Mouse (Mus musculus): ENCODE results near the gene Pole3. TPM values are rescaled to one million over a fixed set of nuclear protein-coding genes. Genes with fewer than 3 reads are reported as not detected.
A peak's percentile ranks its signal among the peaks of the same experiment; 100 is the strongest.

The Pole3 gene
- polyA plus RNA-seq, 1 experiment, result 34.0 TPM

- Histone ChIP-seq H3K4me3 (ENCODE audit: low read depth, low read length) (peak overlapping the region; percentile 17; the same call in 1 of the 2 replicates), H3K9ac (ENCODE audit: low read depth, poor library complexity, severe bottlenecking) (no peak overlapping the region), H3K27me3 (ENCODE audit: control insufficient read depth, insufficient read depth, low read length, poor library complexity, severe bottlenecking) (no peaks in the 10 kb centered on the region), H3K27ac (ENCODE audit: insufficient read depth, low read length) (no peak overlapping the region), H3K9me3 (replicated peaks; ENCODE audit: control insufficient read depth, insufficient read depth, low read length, poor library complexity, severe bottlenecking) (no peaks in the 10 kb centered on the region), H3K36me3 (ENCODE audit: control insufficient read depth, insufficient read depth, low read length, poor library complexity, severe bottlenecking) (no peaks in the 10 kb centered on the region), H3K4me1 (ENCODE audit: control insufficient read depth, insufficient read depth, low read length) (no peaks in the 10 kb centered on the region)
- TF ChIP-seq EP300 (IDR thresholded peaks at IDR 0.05; ENCODE audit: insufficient read depth, low read depth, low read length), result no peak
- TF ChIP-seq POLR2A (IDR thresholded peaks at IDR 0.05; ENCODE audit: insufficient read depth, low read length), result no peak
- no peak for TF ChIP-seq CTCF (IDR thresholded peaks at IDR 0.05; ENCODE audit: low read depth, low read length)
Observed at GRCm38 (mm10) chr4:62525489-62525811, 582 bp upstream of the Pole3 start.

- H3K27ac ChIP-seq (ENCODE audit: insufficient read depth, low read length), result no peak overlapping the region
- peak overlapping the region; percentile 28; the same call in 1 of the 2 replicates for H3K9ac ChIP-seq (ENCODE audit: low read depth, poor library complexity, severe bottlenecking)
- H3K36me3 ChIP-seq (ENCODE audit: control insufficient read depth, insufficient read depth, low read length, poor library complexity, severe bottlenecking), result no peaks in the 10 kb centered on the region
- no peaks in the 10 kb centered on the region for H3K4me1 ChIP-seq (ENCODE audit: control insufficient read depth, insufficient read depth, low read length)
- no peak overlapping the region for H3K4me3 ChIP-seq (ENCODE audit: low read depth, low read length)
- no peaks in the 10 kb centered on the region for H3K9me3 ChIP-seq (replicated peaks; ENCODE audit: control insufficient read depth, insufficient read depth, low read length, poor library complexity, severe bottlenecking)
- TF ChIP-seq EP300 (IDR thresholded peaks at IDR 0.05; ENCODE audit: insufficient read depth, low read depth, low read length) (no peak), POLR2A (IDR thresholded peaks at IDR 0.05; ENCODE audit: insufficient read depth, low read length) (no peak), CTCF (IDR thresholded peaks at IDR 0.05; ENCODE audit: low read depth, low read length) (no peak)
- H3K27me3 ChIP-seq (ENCODE audit: control insufficient read depth, insufficient read depth, low read length, poor library complexity, severe bottlenecking), result no peaks in the 10 kb centered on the region
Observed at GRCm38 (mm10) chr4:62520892-62521400, 3.9 kb downstream of the Pole3 start.

- no peaks in the 10 kb centered on the region for H3K27me3 ChIP-seq (ENCODE audit: control insufficient read depth, insufficient read depth, low read length, poor library complexity, severe bottlenecking)
- H3K36me3 ChIP-seq (ENCODE audit: control insufficient read depth, insufficient read depth, low read length, poor library complexity, severe bottlenecking), result no peaks in the 10 kb centered on the region
- no peaks in the 10 kb centered on the region for H3K4me1 ChIP-seq (ENCODE audit: control insufficient read depth, insufficient read depth, low read length)
- H3K27ac ChIP-seq (ENCODE audit: insufficient read depth, low read length), result peak within 1 kb of the TSS; percentile 32; the same call in 1 of the 2 replicates
- H3K4me3 ChIP-seq (ENCODE audit: low read depth, low read length), result peak within 1 kb of the TSS; percentile 80
- TF ChIP-seq CTCF (IDR thresholded peaks at IDR 0.05; ENCODE audit: low read depth, low read length), result no peak
- TF ChIP-seq POLR2A (IDR thresholded peaks at IDR 0.05; ENCODE audit: insufficient read depth, low read length), result peak; percentile 69
- peak; percentile 51; the same call in 1 of the 2 replicates for TF ChIP-seq EP300 (IDR thresholded peaks at IDR 0.05; ENCODE audit: insufficient read depth, low read depth, low read length)
- no peaks in the 10 kb centered on the region for H3K9me3 ChIP-seq (replicated peaks; ENCODE audit: control insufficient read depth, insufficient read depth, low read length, poor library complexity, severe bottlenecking)
- H3K9ac ChIP-seq (ENCODE audit: low read depth, poor library complexity, severe bottlenecking), result peak within 1 kb of the TSS; percentile 65
Observed at GRCm38 (mm10) chr4:62519849-62520233, 5.0 kb downstream of the Pole3 start, which contains the start of gene Alad. Gene Alad (minus strand): TSS chr4:62519918.

- H3K27ac ChIP-seq (ENCODE audit: insufficient read depth, low read length), result no peak overlapping the region
- peak overlapping the region; percentile 65 for H3K9ac ChIP-seq (ENCODE audit: low read depth, poor library complexity, severe bottlenecking)
- H3K4me3 ChIP-seq (ENCODE audit: low read depth, low read length), result peak overlapping the region; percentile 80
- no peaks in the 10 kb centered on the region for H3K9me3 ChIP-seq (replicated peaks; ENCODE audit: control insufficient read depth, insufficient read depth, low read length, poor library complexity, severe bottlenecking)
- no peak for TF ChIP-seq EP300 (IDR thresholded peaks at IDR 0.05; ENCODE audit: insufficient read depth, low read depth, low read length)
- TF ChIP-seq CTCF (IDR thresholded peaks at IDR 0.05; ENCODE audit: low read depth, low read length), result no peak
- TF ChIP-seq POLR2A (IDR thresholded peaks at IDR 0.05; ENCODE audit: insufficient read depth, low read length), result no peak
- no peaks in the 10 kb centered on the region for H3K4me1 ChIP-seq (ENCODE audit: control insufficient read depth, insufficient read depth, low read length)
- no peaks in the 10 kb centered on the region for H3K27me3 ChIP-seq (ENCODE audit: control insufficient read depth, insufficient read depth, low read length, poor library complexity, severe bottlenecking)
- no peaks in the 10 kb centered on the region for H3K36me3 ChIP-seq (ENCODE audit: control insufficient read depth, insufficient read depth, low read length, poor library complexity, severe bottlenecking)
Observed at GRCm38 (mm10) chr4:62519122-62519848, 5.6 kb downstream of the Pole3 start.

GRCm38 (mm10) chr4:62518416-62519121 lies 6.3 kb downstream of the Pole3 start:
- Histone ChIP-seq H3K4me3 (ENCODE audit: low read depth, low read length) (peak overlapping the region; percentile 80), H3K27ac (ENCODE audit: insufficient read depth, low read length) (no peak overlapping the region), H3K36me3 (ENCODE audit: control insufficient read depth, insufficient read depth, low read length, poor library complexity, severe bottlenecking) (no peaks in the 10 kb centered on the region), H3K27me3 (ENCODE audit: control insufficient read depth, insufficient read depth, low read length, poor library complexity, severe bottlenecking) (no peaks in the 10 kb centered on the region), H3K9ac (ENCODE audit: low read depth, poor library complexity, severe bottlenecking) (peak overlapping the region; percentile 65; the same call in 1 of the 2 replicates), H3K9me3 (replicated peaks; ENCODE audit: control insufficient read depth, insufficient read depth, low read length, poor library complexity, severe bottlenecking) (no peaks in the 10 kb centered on the region), H3K4me1 (ENCODE audit: control insufficient read depth, insufficient read depth, low read length) (no peaks in the 10 kb centered on the region)
- no peak for TF ChIP-seq CTCF (IDR thresholded peaks at IDR 0.05; ENCODE audit: low read depth, low read length)
- no peak for TF ChIP-seq POLR2A (IDR thresholded peaks at IDR 0.05; ENCODE audit: insufficient read depth, low read length)
- TF ChIP-seq EP300 (IDR thresholded peaks at IDR 0.05; ENCODE audit: insufficient read depth, low read depth, low read length), result no peak

Measured in ES-Bruce4 (cell line).